Mouse (Mus musculus) stomach, postnatal 0 days (tissue): ENCODE results near the gene Armc5.

ENCODE experiments used
- CTCF ChIP-seq: IDR thresholded peaks from 2 replicates; pipeline ENCODE4 v1.5.1; 2016; ENCODE audit warnings: antibody characterized with exemption, low read depth, mild to moderate bottlenecking, moderate library complexity
- EP300 ChIP-seq: optimal IDR thresholded peaks from 2 replicates; pipeline ENCODE3; 2016; ENCODE audit warnings: antibody characterized with exemption

DNA sequence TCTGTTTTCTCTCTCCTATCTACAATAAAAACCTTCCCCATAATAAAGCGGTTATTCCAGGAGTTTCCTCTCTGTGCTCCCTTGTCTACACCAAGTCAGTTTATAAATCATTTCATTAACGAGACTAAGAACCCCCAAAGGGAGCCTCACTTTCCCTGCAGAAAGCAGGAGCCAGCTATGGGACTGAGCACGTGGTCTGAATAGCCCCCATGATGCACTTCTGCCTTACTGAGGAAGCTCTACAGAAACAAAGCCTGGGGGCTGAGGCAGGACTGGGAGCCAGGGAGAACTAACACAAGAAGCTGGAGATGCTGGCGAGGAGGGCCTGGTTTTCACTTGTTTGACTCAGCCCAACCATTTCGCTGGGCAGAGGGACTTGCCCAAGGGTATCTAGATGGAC is 46.9 kb downstream of the Armc5 start:
- TF ChIP-seq EP300: no peak
- no peak for TF ChIP-seq CTCF
